Mouse (Mus musculus) fat pad, adult 2 months (tissue): ENCODE measurements around the gene Acd.

Experiments
- DNase-seq: peaks from one replicate; pipeline ENCODE4 v3.0.0-alpha.2; 2011; ENCODE audit warnings: low read depth, low spot score; ENCODE audit errors: extremely low read depth

The Acd gene

DNA sequence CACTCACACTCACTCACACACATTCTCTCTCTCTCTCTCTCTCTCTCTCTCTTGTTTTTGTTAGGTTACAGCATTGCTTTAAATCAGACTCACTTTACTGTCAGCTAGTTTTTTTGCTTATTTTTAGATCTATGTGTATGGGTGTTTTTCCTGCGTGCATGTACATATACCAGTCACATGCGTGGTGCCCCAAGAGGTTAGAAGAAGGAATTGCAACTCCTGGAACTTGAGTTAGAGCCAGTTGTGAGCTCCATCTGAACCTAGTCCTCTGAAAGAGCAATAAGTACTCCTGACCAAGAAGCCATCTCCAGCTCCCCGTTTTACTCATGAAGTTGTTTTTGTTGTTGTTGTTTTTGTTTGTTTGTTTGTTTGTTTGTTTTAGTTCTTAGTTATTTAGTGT lies 39.7 kb downstream of the Acd start:
- DNase-seq, result no peak

DNA sequence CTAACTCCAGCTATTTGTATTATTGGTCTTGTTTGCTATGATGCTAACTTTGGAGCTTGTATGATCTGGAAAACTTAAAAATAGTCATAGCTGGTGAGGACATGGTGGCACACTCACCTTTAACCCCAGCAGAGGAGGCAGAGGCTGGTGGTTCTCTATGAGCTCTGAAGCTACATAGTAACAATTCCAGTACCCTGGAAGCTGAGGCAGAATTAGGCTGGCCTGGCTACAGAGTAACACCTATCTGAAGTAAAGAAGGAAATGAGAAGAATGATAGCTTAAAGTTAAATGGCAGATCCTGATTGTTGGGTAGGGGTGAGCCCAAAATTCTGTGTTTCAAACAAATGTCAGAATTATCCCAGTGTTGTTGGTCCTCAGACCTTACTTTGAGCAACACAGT lies 43.3 kb downstream of the Acd start:
- DNase-seq, result no peak

DNA sequence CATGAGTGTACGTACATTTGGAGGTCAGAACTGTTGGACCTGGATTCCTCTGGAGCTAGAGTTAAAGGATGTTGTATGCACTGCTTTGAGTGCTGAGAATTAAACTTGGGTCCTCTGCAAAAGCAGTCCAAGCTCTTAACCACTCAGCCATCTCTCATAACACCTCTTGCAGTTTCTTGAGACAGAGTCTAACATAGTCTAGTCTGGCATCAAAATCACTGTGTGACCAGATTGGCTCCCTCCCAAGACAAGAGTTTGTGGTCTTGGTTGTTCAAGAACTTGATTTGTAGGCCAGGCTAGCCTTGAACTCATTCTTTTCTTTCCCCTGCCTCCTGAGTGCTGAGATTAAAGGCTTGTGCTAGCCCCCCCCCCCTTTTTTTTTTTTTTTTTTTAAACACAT lies 52.0 kb downstream of the Acd start:
- no peak for DNase-seq
